Mouse (Mus musculus) neutrophil, adult 5-6 weeks (primary cell): ENCODE data around the gene Bloc1s1. TPM values are rescaled to one million over a fixed set of nuclear protein-coding genes. Genes with fewer than 3 reads are reported as not detected.

Experiments used
- ATAC-seq: fragments of 151-379, 151-347 bp; 2 replicates; pipeline ENCODE4 v1.8.0; 2017; ENCODE audit warnings: mild to moderate bottlenecking, moderate TSS enrichment; ENCODE audit not compliant: insufficient number of reproducible peaks, poor library complexity, low FRiP score, severe bottlenecking; ENCODE audit errors: extremely low read depth
- total RNA-seq: library from RNA; stranded (forward); fragments of 200-1000 nt; gene quantifications from 2 replicates; pipeline ENCODE4 v1.2.3, GENCODE M21; 2017

Gene Bloc1s1
- total RNA-seq: 58.3 and 85.6 TPM in 2 replicates

DNA sequence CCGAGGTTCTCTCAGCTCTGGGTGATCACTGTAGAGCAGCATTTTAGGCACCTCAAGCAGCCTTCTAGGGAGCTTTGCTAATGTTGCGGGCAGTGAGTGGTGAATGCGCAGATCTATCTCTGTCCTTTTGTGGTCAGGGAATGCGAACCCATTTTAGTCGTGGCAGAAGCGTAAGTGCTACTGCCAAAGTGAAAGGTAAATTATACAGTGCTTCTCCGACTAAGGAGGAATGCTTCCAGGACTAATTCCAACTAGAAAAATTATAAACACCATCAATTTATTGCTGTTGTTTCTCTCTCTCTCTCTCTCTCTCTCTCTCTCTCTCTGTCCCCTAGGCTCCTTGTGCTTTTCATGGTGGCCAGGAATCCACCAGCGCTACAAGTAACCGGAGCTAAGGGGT lies at the start of gene Bloc1s1:
TSS of gene Bloc1s1 (minus strand) at position 101 of the 400 bp plus-strand sequence.
- no peak for ATAC-seq

DNA sequence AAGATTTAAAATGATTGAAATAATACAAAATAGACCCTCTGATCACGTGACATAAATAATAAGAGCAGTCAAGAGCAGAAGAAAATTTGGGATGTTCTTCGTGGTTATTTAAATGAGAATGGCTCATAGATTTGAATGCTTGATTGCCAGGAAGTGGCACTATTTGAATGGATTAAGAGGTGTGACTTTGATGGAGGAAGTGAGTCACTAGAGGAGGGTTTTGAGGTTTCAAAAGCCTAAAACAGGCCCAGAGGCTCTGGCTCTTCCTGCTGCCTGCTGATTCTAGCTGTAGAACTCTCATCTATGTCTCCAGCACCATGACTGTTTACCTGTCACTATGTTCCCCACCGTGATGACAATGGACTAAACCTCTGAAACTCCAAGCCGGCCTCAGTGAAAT lies 49.0 kb upstream of the Bloc1s1 start:
- ATAC-seq: no peak

GRCm38 (mm10) chr10:128970740-128971250 lies 47.0 kb upstream of the Bloc1s1 start:
- ATAC-seq: no peak

DNA sequence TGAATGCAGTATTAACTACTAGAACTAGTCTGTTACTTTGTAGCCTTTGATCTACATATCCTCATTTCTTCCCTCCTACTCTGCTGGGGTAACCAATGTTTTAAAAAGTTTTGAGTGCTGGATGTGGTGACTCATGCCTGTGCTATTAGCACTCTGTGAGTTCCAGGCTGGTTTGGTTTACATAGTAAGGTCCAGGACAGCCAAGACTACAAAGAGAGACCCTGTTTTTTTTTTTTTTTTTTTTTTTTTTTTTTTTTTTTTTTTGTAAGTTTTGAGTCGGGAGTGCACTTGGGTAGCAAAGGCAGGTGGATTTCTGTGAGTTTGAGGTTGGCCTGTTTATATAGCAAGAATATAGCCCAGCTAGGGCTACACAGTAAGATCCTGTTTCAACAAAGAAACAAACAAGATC lies 44.5 kb upstream of the Bloc1s1 start:
- ATAC-seq: no peak

- ATAC-seq: peak; percentile 87
These were observed 42.0 kb upstream of the Bloc1s1 start for GRCm38 (mm10) chr10:128965871-128966270.

DNA sequence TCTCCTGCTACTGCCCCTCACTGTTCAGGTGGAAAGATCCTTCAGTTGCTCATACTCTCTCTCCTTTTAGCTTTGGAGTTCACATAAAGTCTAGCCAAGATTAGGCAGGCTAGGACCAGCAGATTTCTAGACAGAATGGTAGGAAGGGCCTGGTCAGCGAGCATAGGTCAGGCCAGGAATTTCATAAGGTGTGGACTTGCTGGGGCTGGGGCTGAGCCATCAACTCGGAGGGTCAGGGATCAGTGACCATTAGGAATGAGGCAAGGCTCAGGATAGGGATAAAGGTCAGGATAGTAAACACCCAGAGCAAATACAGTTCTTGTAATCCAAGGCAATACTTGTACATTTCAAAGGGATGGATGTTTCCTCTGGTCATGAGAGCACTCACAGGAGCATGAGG lies 41.1 kb upstream of the Bloc1s1 start:
- no peak for ATAC-seq

DNA sequence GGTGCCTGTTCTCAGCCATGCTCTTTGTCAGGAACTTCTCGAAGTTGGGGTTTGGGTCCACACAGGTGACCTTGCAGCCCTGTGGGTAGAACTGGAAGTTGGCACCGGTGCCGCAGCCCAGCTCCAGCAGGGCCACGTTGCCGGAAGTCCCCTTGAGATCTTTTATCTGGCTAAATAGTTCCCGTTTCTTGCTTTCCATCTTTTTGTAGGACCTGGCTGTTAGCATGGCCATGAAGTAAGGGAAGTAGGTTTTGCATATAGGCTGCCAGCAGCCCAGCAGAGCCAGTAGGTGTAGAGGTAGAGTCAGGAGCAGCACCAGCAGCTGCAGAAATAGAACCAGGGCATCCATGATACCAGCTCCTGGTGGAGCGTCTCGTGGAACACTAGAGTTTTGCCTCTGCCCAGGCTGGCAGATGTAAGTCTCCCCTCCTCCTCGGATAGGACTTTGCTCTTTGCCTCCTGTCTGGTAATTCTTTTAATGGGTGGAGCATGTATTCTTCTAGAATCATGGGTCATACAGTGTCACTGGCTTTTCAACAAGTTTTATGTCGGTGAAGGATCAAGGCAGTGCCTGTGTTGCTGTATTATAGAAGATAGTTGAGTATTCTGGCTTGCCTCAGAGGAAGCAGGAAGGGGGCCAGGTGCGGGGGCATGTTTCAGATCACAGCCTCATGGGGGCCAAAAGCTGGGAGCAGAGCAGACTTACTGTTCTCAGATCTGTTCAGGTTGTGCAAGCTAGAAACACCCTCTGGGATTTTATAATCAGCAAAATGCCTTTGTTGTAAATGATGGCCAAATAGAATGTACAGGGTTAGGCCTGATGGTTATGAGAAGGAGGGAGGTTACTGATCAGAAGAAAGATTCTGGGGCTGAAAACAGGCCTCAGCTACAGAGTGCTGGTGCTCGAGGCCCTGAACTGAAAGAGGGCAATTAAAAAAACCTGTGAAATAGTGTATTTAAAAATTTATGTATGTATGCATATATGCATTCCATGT lies 37.1 kb upstream of the Bloc1s1 start, which contains the start of gene Mettl7b:
TSS of gene Mettl7b (minus strand) at position 399 of the 995 bp plus-strand sequence.
- no peak for ATAC-seq

GRCm38 (mm10) chr10:128960142-128960541 lies 36.3 kb upstream of the Bloc1s1 start:
- ATAC-seq: no peak

- ATAC-seq: no peak
These were observed 34.5 kb upstream of the Bloc1s1 start for GRCm38 (mm10) chr10:128958340-128958739.

GRCm38 (mm10) chr10:128950208-128950887 lies 26.5 kb upstream of the Bloc1s1 start:
- no peak for ATAC-seq

DNA sequence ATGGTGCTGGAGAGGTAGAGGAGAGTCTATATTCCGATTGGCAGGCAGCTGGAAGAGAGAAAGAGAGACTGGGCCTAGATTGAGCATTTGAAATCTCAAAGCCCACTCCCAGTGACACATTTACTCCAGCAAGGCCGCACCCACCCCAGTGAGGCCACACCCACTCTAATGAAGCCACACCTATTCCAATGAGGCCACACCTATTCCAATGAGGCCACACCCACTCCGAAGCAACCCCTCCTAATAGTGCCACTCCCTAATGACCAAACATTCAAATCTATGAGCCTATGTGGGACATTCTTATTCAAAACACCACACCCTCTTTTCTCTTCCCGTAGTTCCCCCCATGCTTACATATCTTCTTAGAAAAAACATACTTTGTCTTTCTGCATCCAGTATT lies 23.7 kb upstream of the Bloc1s1 start:
- no peak for ATAC-seq

DNA sequence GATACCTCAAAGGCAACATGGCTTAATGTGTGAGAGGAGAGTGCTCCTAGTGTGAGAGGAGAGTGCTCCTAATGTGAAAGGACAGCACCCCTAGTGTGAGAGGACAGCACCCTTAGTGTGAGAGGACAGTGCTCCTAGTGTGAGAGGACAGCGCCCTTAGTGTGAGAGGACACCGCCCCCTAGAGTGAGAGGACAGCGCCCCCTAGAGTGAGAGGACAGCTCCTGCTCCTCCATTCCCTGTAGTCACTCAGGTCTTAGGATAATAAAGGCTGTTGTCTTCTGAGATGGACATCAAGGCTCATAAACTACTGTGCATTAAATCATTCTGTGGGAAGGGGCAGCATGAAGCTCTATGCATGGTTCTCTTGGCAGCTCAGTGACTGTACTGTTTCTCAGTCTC lies 21.8 kb upstream of the Bloc1s1 start:
- ATAC-seq: no peak

DNA sequence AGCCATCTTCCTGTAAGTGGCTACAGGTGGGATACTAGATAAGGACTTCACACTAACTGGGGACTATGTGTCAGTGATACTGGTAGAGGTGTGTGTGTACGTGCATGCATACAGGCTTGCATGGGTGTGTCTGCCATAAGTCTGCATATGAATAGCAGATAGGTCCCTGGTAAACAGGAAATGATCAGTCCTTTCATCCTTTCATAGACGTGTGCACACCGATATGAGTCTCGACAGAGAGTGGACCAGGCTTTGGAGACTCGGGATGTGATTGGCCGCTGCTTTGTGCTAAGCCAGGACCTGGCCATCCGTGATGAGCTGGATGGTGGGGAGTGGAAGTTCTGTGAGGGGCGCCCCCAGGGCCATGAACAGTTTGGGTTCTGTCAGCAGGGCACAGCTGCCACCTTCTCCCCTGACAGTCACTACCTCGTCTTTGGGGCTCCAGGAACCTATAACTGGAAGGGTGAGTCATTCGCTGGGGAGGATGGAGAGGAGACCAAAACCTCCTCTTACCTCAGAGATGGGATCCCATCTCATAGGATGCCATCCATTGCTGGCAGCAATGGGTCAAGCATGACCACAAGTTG lies 16.7 kb upstream of the Bloc1s1 start:
- ATAC-seq: no peak

DNA sequence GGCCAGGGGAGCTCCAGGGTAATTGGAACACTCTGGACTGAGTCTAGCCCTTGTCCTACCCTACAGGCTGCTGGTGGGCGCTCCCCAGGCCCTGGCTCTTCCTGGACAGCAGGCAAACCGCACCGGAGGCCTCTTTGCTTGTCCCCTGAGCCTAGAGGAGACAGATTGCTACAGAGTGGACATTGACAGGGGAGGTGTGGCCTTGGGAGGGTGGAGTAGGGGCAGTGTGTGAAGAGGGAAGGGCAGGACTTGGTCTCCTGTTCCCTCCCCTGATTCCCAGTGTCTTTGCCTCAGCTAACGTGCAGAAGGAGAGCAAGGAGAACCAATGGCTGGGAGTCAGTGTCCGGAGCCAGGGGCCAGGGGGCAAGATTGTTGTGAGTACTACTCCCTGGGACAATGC lies 15.1 kb upstream of the Bloc1s1 start:
- ATAC-seq: no peak

DNA sequence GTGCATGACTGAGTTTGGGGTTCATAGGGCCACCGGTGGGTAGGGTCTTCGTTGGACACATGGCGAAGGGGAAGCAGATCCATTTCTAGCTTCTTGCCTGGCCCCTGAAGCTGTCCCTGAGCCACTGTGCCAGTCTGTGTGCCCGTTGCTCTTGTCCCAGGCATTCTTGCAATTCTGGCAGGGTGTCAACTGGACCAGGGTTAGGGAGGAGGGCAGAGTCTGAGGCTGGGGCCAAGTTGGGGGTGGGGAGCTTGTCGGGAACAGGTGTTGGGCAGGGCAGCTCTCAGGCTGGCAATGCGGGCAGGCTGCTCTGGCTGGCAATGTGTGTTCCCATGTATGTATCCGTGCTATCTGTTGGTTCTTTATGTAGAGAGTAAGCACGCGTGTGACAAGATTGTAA lies 14.6 kb upstream of the Bloc1s1 start:
- no peak for ATAC-seq

DNA sequence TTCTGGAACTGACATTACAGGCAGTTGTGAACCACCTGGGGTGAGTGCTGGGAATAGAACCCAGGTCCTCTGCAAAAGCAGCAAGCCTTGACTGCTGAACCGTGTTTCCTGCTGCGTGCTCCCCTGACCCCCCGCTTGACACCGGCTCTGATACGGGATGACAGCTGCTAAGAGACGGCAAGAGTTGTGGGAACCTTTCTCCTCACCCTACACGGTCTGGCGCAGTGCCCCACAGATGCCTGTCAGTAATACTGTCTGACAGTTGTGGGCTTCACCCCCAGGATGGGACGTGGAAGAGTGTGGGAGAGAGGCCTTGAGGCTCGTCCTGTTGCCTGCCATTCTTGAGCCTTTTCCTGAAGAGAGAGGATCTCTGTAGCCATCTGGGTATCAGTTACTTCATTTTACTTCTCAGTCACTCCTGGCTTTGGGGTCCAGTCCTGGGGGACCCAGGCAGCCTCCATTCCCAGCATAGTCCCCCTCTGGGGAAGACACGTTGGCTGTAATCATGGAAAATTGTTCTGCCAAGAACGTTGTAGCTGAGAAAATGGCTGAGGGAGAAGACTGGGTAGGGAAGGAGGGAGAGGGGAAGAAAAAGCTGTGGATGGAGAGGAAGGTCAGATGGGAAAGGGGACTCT lies 14.0 kb upstream of the Bloc1s1 start:
- no peak for ATAC-seq

- ATAC-seq: no peak
These were observed 12.1 kb upstream of the Bloc1s1 start for GRCm38 (mm10) chr10:128935826-128936440.

GRCm38 (mm10) chr10:128934997-128935787 lies 11.4 kb upstream of the Bloc1s1 start:
- no peak for ATAC-seq
